Mouse (Mus musculus) splenic B cell, adult 2 months (primary cell): Measurements from ENCODE around the gene Eif4enif1.

ENCODE experiments used
- DNase-seq: peaks from one replicate; pipeline ENCODE4 v3.0.0-alpha.2; 2011; ENCODE audit warnings: low read depth, low spot score
- H3K27me3 ChIP-seq: 2 replicates; pipeline ENCODE4 v1.6.1; 2012; ENCODE audit warnings: mild to moderate bottlenecking, low read length, moderate library complexity, mixed read lengths; ENCODE audit not compliant: control insufficient read depth, poor library complexity, insufficient read depth, severe bottlenecking
- H3K36me3 ChIP-seq: 2 replicates; pipeline ENCODE4 v1.6.1; 2012; ENCODE audit warnings: mild to moderate bottlenecking, low read length, moderate library complexity, mixed read lengths; ENCODE audit not compliant: control insufficient read depth, poor library complexity, insufficient read depth, severe bottlenecking

Gene Eif4enif1

DNA sequence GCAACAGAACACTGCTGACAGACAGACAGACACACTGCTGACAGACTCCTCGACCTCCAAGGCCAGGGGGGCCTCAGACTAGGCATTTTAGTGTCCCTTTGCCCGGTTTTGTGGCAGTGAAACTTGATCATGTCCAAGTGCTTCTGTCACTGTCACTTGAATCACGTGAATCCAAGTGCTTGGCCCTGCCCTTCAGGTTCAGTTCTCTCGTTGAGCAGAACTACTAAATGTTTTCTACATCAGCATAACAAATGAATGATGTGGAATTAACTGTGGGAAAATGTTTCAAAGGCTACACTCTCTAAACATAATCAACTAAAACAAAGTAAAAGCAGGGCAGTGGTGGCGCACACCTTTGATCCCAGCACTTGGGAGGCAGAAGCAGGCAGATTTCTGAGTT lies 76.2 kb downstream of the Eif4enif1 start:
- DNase-seq: no peak
- no peaks in the 10 kb centered on the region for H3K36me3 ChIP-seq
- H3K27me3 ChIP-seq: no peaks in the 10 kb centered on the region

DNA sequence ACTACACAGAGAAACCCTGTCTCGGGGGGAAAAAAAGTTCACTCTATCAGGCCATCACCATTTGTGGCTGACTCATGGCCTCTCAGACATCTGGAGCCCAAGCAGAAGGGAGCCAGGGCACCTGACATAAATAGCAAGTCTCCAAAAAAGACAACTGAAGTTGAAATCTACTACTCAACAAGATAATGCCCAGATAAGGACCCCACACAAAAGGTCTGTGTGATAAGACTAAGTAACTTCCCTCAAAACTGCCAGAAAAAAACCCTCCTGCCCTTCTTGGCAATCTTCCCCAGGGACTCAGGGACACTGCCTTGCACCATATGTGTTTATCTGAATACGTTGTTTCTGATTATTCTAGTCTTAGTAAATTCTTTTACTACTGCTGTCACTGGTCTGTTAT lies 77.5 kb downstream of the Eif4enif1 start:
- no peak for DNase-seq
- Histone ChIP-seq H3K36me3 (no peaks in the 10 kb centered on the region), H3K27me3 (no peaks in the 10 kb centered on the region)

DNA sequence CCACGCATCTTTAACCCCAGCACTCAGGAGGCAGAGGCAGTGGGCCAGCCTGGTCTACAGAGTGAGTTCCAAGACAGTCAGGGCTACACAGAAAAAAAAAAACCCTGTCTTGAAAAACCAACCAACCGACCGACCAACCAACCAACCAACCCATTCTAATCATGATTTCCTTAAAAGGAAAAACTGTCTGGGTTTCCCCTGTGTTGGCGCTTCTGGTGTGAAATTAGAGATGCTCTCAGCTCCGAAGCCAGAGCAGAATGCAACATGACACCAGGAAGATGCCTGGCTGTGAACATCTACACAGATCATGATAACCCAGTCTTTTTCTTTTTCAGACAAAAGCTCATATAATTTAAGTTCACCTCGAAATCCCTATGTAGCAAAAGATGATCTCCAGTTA lies 80.7 kb downstream of the Eif4enif1 start:
- H3K36me3 ChIP-seq: no peaks in the 10 kb centered on the region
- DNase-seq: no peak
- no peaks in the 10 kb centered on the region for H3K27me3 ChIP-seq

DNA sequence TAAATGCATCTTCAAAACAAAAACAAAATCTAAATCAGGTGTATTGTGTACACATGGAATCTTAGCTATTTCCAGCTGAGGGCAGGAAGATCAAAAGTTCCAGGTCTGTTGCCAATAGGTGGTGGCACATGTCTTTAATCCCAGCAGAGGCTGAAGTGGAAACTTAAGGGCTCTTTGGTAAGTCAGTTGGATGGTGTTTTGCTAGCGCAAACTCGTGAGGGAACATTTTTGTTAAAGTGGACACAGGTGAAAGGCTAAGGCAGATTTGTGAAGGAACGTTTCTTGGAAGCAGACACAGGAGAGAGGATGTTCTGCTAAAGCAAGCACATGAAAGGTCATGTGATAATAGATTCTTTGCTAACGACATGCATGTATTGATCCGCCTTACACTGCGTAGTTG lies 81.5 kb downstream of the Eif4enif1 start:
- H3K36me3 ChIP-seq: no peaks in the 10 kb centered on the region

DNA sequence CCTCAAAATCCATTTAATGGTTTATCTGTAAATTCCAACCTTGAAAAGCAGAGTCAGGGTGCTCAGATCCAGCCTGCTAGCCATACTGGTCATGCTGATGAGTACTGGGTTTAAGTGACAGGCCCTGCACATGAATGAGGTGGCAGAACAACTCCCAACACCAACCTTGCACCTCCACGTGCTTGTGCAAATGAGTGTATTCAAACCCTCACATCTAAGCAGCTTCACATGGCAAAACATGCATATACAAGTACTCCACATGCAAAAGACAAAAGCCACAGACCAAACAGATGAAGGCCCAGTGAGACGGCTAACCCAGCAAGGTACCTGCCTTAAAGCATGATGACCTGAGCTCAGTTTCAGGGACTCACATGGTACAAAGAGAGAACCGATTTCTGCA lies 83.7 kb downstream of the Eif4enif1 start:
- Histone ChIP-seq H3K27me3 (no peaks in the 10 kb centered on the region), H3K36me3 (no peaks in the 10 kb centered on the region)
- DNase-seq: no peak

More for the DNA sequence above, 81.5 kb downstream of the Eif4enif1 start:
- no peak for DNase-seq
- H3K27me3 ChIP-seq: no peaks in the 10 kb centered on the region

DNA sequence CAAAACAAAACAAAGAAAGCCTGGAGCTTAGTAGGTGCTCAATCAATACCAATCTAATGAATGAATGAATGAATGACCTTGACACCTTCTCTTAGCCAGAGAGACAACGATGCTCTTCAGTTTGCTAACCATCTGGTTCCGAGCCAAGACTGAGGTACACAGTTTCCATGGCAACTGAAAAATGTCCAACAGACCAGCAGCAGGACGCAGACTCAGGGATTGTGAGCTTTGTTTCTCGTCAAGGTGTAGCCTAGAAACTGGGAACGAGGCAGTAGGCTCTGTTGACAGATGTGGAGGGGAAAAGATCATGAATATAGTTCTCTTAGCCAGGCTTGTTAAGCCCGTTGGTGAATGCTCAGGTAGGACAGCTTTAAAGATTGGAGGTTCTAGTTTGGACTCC lies 84.9 kb downstream of the Eif4enif1 start:
- no peaks in the 10 kb centered on the region for H3K27me3 ChIP-seq
- DNase-seq: no peak

DNA sequence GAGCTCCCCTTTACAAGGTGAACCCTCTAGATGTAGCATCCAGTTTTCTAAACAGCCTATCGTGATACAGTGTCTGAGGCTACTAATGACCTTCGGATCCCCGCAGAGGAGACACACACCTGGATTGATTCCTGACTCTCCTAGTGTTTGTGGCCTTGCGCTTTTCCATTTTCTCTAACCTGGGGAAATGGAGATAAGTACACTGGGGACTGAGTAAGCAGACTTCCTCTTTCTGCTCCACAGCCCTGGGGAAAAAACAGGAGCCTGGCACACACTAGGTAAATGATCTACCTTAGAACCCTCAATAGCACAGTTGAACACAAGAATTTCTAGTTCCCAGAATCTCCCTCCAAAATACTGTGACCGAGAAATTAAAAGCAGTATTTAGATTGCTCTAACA lies 85.7 kb downstream of the Eif4enif1 start:
- H3K27me3 ChIP-seq: no peaks in the 10 kb centered on the region
- no peaks in the 10 kb centered on the region for H3K36me3 ChIP-seq
- no peak for DNase-seq

More for the DNA sequence above, 84.9 kb downstream of the Eif4enif1 start:
- no peaks in the 10 kb centered on the region for H3K36me3 ChIP-seq

DNA sequence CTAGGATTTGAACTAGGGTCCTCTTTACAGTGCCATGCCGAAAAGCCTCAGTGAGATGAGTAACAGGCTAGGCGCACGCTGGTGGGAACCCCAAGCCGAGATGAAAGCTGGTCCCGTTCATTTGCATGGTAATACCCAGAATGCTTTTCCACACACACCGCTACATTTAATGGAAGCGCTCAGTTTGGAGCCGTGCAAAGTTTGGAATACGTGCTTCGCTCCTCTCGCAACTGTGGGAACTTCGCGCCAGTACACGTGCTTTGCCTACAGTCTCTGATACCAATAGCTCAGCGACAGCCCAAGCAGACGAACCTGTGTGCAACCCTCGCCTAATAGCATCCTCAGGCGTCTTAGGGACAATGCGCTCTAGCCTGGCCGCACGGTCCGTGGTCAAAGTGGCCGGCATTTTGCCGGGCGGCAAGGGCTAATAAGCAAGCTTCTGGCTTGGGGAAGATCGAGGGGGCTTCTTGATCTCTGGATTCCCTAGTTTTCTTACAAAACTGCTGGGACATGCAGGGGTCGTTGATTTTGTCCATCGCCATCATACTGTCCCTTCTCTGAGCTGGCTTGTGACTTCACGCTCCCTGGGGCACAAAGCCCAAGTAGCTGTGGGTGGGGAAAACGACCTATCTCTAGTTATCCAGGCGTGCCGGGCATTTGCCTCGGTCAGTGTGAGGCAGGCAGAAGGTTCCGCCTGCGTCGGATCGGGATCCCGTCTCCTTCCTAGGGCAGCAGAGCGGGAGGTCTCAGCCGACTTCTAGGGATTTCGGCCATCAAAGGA lies 86.5 kb downstream of the Eif4enif1 start, which contains the start of gene Patz1:
Gene Patz1 (plus strand): TSS at position 354 of the 781 bp plus-strand sequence.
- Histone ChIP-seq H3K27me3 (no peaks in the 10 kb centered on the region), H3K36me3 (no peaks in the 10 kb centered on the region)
- peak; percentile 51 for DNase-seq

DNA sequence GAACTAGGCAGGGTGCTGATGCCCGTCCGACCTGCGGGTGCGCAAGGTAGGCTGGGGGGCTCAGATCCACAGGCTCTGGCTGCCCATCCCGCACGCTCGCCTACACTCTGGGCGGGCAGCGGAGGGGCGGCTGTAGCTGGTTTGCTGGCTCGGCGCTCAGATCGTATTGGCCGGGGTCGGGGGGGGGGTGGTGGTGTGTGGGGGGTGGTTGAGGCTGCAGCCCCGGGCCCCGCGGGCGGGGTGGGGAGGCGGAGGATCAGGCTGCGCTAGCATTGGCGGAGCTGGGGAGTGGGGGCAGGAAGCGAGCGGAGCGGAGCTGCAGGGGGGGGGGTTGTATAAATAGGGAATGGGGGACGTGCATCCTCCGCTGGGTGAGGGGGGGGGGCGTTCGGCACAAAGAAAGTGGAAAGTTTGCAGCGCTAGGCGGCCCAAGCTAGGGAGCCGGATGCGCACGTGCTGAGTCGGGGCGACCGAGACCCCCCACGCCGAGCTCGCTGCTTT lies 87.2 kb downstream of the Eif4enif1 start:
- Histone ChIP-seq H3K36me3 (no peaks in the 10 kb centered on the region), H3K27me3 (no peaks in the 10 kb centered on the region)
- DNase-seq: peak; percentile 71

DNA sequence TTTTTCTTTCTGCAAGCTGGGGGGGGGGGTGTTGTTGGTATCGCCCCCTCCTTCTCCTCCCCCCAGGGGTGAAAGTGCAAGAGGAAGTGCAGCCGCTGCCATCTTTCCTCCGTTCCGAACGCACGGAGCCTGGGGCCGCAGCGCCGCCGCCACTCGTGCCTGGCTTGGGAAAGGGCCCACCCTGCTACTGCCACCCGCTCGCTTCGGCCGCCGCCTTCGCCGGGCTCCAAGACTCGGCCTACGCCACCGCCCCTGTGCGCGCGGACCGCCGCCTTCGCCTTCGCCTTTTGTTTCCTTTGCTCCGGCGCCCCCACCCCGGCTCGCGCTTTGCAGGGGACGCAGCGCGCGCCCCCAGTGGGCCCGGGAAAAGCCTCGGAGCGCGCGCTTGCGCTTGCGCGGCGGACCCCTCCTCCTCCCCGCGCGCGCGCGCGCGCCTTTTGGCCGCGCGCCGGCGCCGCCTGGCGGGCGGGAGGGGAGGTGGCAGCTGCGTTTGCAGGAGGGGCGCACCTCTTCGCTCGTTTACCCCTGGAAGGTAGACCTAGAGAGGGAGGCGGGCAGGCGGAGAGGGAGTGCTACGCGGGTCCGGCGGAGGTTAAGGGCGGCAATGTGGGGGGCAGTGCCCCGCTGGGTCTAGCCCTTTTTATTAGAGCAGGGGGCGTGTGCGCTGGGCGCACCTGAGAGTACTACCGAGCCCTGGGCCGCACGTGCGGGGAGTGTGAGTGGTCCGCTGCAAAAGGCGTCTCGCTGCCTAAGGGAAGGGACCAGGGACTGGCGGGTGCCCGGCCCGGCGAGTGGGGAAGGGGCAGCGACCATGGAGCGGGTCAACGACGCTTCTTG lies 87.8 kb downstream of the Eif4enif1 start:
- peaks cover 2% of the 10 kb centered on the region; the same call in 1 of the 2 replicates for H3K36me3 ChIP-seq
- peak; percentile 84 for DNase-seq
- no peaks in the 10 kb centered on the region for H3K27me3 ChIP-seq

DNA sequence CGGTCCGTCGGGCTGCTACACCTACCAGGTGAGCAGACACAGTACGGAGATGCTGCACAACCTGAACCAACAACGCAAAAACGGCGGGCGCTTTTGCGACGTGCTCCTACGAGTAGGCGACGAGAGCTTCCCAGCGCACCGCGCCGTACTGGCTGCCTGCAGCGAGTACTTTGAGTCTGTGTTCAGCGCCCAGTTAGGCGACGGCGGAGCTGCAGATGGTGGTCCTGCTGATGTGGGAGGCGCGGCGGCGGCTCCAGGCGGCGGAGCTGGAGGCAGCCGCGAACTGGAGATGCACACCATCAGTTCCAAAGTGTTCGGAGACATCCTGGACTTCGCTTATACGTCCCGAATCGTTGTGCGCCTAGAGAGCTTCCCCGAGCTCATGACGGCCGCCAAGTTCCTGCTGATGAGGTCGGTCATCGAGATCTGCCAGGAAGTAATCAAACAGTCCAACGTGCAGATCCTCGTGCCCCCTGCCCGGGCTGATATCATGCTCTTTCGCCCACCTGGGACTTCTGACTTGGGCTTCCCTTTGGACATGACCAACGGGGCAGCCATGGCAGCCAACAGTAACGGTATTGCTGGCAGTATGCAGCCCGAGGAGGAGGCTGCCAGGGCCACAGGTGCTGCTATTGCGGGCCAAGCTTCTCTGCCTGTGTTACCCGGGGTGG lies 88.6 kb downstream of the Eif4enif1 start:
- peaks cover 2% of the 10 kb centered on the region; the same call in 1 of the 2 replicates for H3K36me3 ChIP-seq
- DNase-seq: peak; percentile 44
- no peaks in the 10 kb centered on the region for H3K27me3 ChIP-seq

DNA sequence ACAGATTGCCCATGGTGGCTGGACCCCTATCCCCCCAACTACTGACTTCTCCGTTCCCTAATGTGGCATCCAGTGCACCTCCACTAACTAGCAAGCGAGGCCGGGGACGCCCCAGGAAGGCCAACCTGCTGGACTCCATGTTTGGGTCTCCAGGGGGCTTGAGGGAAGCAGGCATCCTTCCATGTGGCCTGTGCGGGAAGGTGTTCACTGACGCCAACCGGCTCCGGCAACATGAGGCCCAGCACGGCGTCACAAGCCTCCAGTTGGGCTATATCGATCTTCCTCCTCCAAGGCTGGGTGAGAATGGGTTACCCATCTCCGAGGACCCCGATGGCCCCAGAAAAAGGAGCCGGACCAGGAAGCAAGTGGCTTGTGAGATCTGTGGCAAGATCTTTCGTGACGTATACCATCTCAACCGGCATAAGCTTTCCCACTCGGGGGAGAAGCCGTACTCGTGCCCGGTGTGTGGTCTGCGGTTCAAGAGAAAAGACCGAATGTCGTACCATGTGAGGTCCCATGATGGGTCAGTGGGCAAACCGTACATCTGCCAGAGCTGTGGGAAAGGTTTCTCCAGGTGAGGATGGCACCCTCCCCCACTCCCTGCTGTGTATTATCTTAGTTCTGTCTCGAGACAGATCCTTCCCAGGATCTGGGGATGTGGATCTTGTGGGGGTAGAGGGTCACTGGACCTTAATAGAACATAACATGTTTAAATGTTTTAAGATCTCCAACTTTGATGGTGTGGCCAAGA lies 89.3 kb downstream of the Eif4enif1 start:
- peak; percentile 65 for DNase-seq
- Histone ChIP-seq H3K36me3 (peaks cover 2% of the 10 kb centered on the region; the same call in 1 of the 2 replicates), H3K27me3 (no peaks in the 10 kb centered on the region)

DNA sequence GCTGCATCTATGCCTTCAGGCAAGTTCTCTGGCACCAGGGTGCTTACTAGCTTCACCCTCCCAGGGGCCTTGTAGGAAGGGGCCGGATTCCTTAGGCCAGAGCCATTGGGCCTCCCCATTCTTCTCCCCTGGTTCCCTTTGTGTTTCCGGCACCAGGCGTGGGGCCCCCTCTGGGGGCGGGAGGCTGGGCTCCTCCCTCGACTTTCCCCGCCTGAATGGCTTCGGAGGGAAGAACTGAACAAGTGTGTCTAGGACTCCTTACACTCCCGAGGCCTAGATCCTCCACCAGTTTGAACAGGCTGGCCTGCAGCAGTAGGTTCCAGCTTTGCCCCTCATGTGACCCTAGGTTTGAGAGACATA lies 89.8 kb downstream of the Eif4enif1 start:
- peaks cover 2% of the 10 kb centered on the region; the same call in 1 of the 2 replicates for H3K36me3 ChIP-seq
- peak; percentile 49 for DNase-seq
- no peaks in the 10 kb centered on the region for H3K27me3 ChIP-seq

DNA sequence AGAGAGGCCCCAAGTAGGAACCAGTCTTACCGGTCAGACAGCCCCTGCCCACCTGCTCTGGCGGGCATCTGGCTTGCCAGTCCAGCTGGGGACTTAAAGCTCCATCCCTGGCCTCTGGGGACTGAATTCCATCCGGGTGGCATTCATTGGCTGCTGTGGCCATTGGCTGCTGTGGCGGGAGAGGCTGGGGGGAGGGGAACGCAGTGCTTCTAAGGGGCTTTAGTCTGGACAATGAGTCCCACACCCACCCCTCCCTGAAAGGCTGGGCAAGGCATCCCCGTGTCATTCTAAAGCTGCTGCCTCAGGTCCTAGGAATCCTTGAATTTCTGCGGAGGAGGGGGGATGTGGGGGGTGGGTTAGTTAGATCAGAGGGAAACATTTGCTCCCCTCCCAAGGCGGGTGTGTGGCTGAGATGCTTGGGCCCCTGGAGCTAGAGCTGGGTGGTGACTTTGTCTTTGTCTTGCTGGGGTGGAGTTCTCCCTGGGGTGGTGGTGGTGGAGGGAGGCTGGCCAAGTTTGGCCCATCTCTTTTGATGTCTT lies 90.6 kb downstream of the Eif4enif1 start:
- Histone ChIP-seq H3K27me3 (no peaks in the 10 kb centered on the region), H3K36me3 (peaks cover 2% of the 10 kb centered on the region; the same call in 1 of the 2 replicates)
- no peak for DNase-seq
